Mouse (Mus musculus) liver, embryonic 16.5 days (tissue): Measurements from ENCODE around the gene Deaf1. TPM values are rescaled to one million over a fixed set of nuclear protein-coding genes. Genes with fewer than 3 reads are reported as not detected.
"Not testable (repeated sequence)": the region's sequence is repeated elsewhere in the genome, so short reads cannot be mapped to it uniquely, and the experiment has no call there.

ENCODE experiments used
- ATAC-seq: fragments of 200-750 bp; cut with Nextera tagmentation; 2 replicates; pipeline ENCODE4 v1.8.0; 2017; ENCODE audit warnings: low read depth, mild to moderate bottlenecking, moderate number of reproducible peaks, moderate library complexity
- H3K27ac ChIP-seq: fragments of 300-500 bp; sonication (generic); 2 replicates; pipeline ENCODE4 v1.5.1; 2014; ENCODE audit warnings: mild to moderate bottlenecking, low read length
- H3K27me3 ChIP-seq: fragments of 300-500 bp; sonication (generic); 2 replicates; pipeline ENCODE4 v1.6.1; 2014; ENCODE audit warnings: low read depth, low read length, mixed read lengths; ENCODE audit not compliant: control insufficient read depth, insufficient read depth
- H3K36me3 ChIP-seq: fragments of 300-500 bp; sonication (generic); 2 replicates; pipeline ENCODE4 v1.6.1; 2014; ENCODE audit warnings: mild to moderate bottlenecking; ENCODE audit not compliant: control insufficient read depth, insufficient read depth
- H3K4me1 ChIP-seq: fragments of 300-500 bp; sonication (generic); 2 replicates; pipeline ENCODE4 v1.6.1; 2014; ENCODE audit warnings: low read depth, low read length, mixed read lengths; ENCODE audit not compliant: control insufficient read depth
- H3K4me2 ChIP-seq: fragments of 300-500 bp; sonication (generic); 2 replicates; pipeline ENCODE4 v1.6.1; 2014; ENCODE audit warnings: low read depth, low read length, mixed read lengths
- H3K4me3 ChIP-seq: fragments of 300-500 bp; sonication (generic); 2 replicates; pipeline ENCODE4 v1.5.1; 2014; ENCODE audit warnings: low read depth, mild to moderate bottlenecking, low read length
- H3K9ac ChIP-seq: fragments of 300-500 bp; sonication (generic); 2 replicates; pipeline ENCODE4 v1.6.1; 2014; ENCODE audit warnings: low read depth, low read length
- H3K9me3 ChIP-seq: fragments of 300-500 bp; sonication (generic); replicated peaks from 2 replicates; pipeline ENCODE4 v1.6.1; 2016; ENCODE audit warnings: low read length; ENCODE audit not compliant: control insufficient read depth
- WGBS: fragments of 180-500 bp; shearing (Covaris S2); extraction: QIAGEN DNeasy Blood & Tissue Kit; methylation state at CpG from one replicate; pipeline ENCODE4 v1.1.7; 2014; ENCODE audit not compliant: insufficient replicate concordance; 5-methylcytosine and 5-hydroxymethylcytosine counted together
- polyA plus RNA-seq: library from polyadenylated mRNA; unstranded; fragments of >200 nt; fragmentation: Nextera tagmentation; extraction: Ambion mirVana; gene quantifications from 2 replicates; pipeline ENCODE4 v1.2.1, GENCODE M21; 2015

Deaf1 gene
- polyA plus RNA-seq, 1 experiment from 2014 or later, result 13.6 TPM

- ATAC-seq, result peak; percentile 26; the same call in 1 of the 2 replicates
- H3K4me3 ChIP-seq, result peak overlapping the region; percentile 73
- H3K9ac ChIP-seq, result 0 out of 2 replicates have a peak overlapping the region, but pooled peaks have one; percentile 7
- H3K9me3 ChIP-seq, result no peaks in the 10 kb centered on the region
- 14% methylated on average over 12 of the region's 12 CpGs for WGBS
- H3K4me1 ChIP-seq, result peaks cover 17% of the 10 kb centered on the region
- peak overlapping the region; percentile 85 for H3K4me2 ChIP-seq
- H3K27ac ChIP-seq, result no peak overlapping the region
- H3K27me3 ChIP-seq, result peaks cover 3% of the 10 kb centered on the region
- peaks cover 38% of the 10 kb centered on the region for H3K36me3 ChIP-seq
Observed at GRCm38 (mm10) chr7:141264761-141265410, 62.6 kb downstream of the Deaf1 start.

- WGBS, result 71% methylated on average over 11 of the region's 11 CpGs
- H3K36me3 ChIP-seq, result peaks cover 45% of the 10 kb centered on the region
Observed at GRCm38 (mm10) chr7:141264041-141264700, 63.3 kb downstream of the Deaf1 start.

GRCm38 (mm10) chr7:141263640-141264039 lies 63.9 kb downstream of the Deaf1 start:
- H3K4me2 ChIP-seq, result no peak overlapping the region
- H3K9ac ChIP-seq, result no peak overlapping the region
- no peak for ATAC-seq
- no peak overlapping the region for H3K4me3 ChIP-seq
- peaks cover 1% of the 10 kb centered on the region; the same call in 1 of the 2 replicates for H3K27me3 ChIP-seq
- no peaks in the 10 kb centered on the region for H3K9me3 ChIP-seq
- WGBS, result 88% methylated on average over 13 of the region's 13 CpGs
- peaks cover 50% of the 10 kb centered on the region for H3K36me3 ChIP-seq
- peaks cover 17% of the 10 kb centered on the region for H3K4me1 ChIP-seq
- no peak overlapping the region for H3K27ac ChIP-seq

More at GRCm38 (mm10) chr7:141264041-141264700, 63.3 kb downstream of the Deaf1 start:
- Histone ChIP-seq H3K9ac (no peak overlapping the region), H3K27ac (no peak overlapping the region), H3K4me3 (no peak overlapping the region), H3K27me3 (peaks cover 3% of the 10 kb centered on the region), H3K9me3 (no peaks in the 10 kb centered on the region), H3K4me1 (peaks cover 17% of the 10 kb centered on the region), H3K4me2 (no peak overlapping the region)
- no peak for ATAC-seq

GRCm38 (mm10) chr7:141261480-141261879 lies 66.0 kb downstream of the Deaf1 start:
- peaks cover 15% of the 10 kb centered on the region for H3K4me1 ChIP-seq
- no peak overlapping the region for H3K27ac ChIP-seq
- no peaks in the 10 kb centered on the region for H3K27me3 ChIP-seq
- no peak for ATAC-seq
- peaks cover 71% of the 10 kb centered on the region for H3K36me3 ChIP-seq
- no peaks in the 10 kb centered on the region for H3K9me3 ChIP-seq
- H3K4me2 ChIP-seq, result no peak overlapping the region
- no peak overlapping the region for H3K9ac ChIP-seq
- WGBS, result 88% methylated on average over 3 of the region's 3 CpGs
- H3K4me3 ChIP-seq, result no peak overlapping the region

- H3K27ac ChIP-seq, result no peak overlapping the region
- H3K4me3 ChIP-seq, result no peak overlapping the region
- H3K9ac ChIP-seq, result no peak overlapping the region
- H3K9me3 ChIP-seq, result no peaks in the 10 kb centered on the region
- no peaks in the 10 kb centered on the region for H3K27me3 ChIP-seq
- H3K4me1 ChIP-seq, result no peaks in the 10 kb centered on the region; the same call in 1 of the 2 replicates
- H3K36me3 ChIP-seq, result peaks cover 66% of the 10 kb centered on the region
- no peak overlapping the region for H3K4me2 ChIP-seq
- no peak for ATAC-seq
- 76% methylated on average over 10 of the region's 10 CpGs for WGBS
Observed at GRCm38 (mm10) chr7:141256159-141256558, 71.3 kb downstream of the Deaf1 start.

GRCm38 (mm10) chr7:141250486-141250885 lies 77.0 kb downstream of the Deaf1 start:
- H3K4me3 ChIP-seq, H3K27me3 ChIP-seq, H3K9me3 ChIP-seq, H3K4me2 ChIP-seq, H3K27ac ChIP-seq, ATAC-seq, H3K9ac ChIP-seq, H3K4me1 ChIP-seq: not testable (repeated sequence)
- peaks cover 38% of the 10 kb centered on the region for H3K36me3 ChIP-seq
- 77% methylated on average over 4 of the region's 4 CpGs for WGBS

Other genes with a start within 250 kb of the Deaf1 start
- gene Pkp3, start 249.5 kb downstream of the Deaf1 start, polyA plus RNA-seq, result 0.69 and 1.1 TPM in 2 replicates
- 27.2 and 28.1 TPM in 2 replicates for gene Sigirr, start 227.1 kb downstream of the Deaf1 start, polyA plus RNA-seq
- gene Ano9, start 209.9 kb downstream of the Deaf1 start, polyA plus RNA-seq, result 1.5 and 3.8 TPM in 2 replicates
- gene Ptdss2, start 205.3 kb downstream of the Deaf1 start, polyA plus RNA-seq, result 136 and 138 TPM in 2 replicates
- 70.1 and 71.7 TPM in 2 replicates for gene Rnh1, start 154.8 kb downstream of the Deaf1 start, polyA plus RNA-seq
- 35.3 and 40.1 TPM in 2 replicates for gene Hras, start 133.7 kb downstream of the Deaf1 start, polyA plus RNA-seq
- 8.3 and 9.5 TPM in 2 replicates for gene Lrrc56, start 133.5 kb downstream of the Deaf1 start, polyA plus RNA-seq
- gene Lmntd2, start 113.6 kb downstream of the Deaf1 start, polyA plus RNA-seq, result 0.80 and 0.84 TPM in 2 replicates
- gene Rassf7, start 111.8 kb downstream of the Deaf1 start, polyA plus RNA-seq, result 23.9 and 26.4 TPM in 2 replicates
- gene Phrf1, start 98.9 kb downstream of the Deaf1 start, polyA plus RNA-seq, result 23.8 and 28.5 TPM in 2 replicates
- 7.7 and 8.2 TPM in 2 replicates for gene Irf7, start 61.2 kb downstream of the Deaf1 start, polyA plus RNA-seq
- gene Cdhr5, start 50.9 kb downstream of the Deaf1 start, polyA plus RNA-seq, result 0.42 and 1.6 TPM in 2 replicates
- gene Sct, start 48.6 kb downstream of the Deaf1 start, polyA plus RNA-seq, result 1.4 TPM in 1 of 2 replicates, not detected in the other
- gene Drd4, start 35.7 kb downstream of the Deaf1 start, polyA plus RNA-seq, result not detected in 2 replicates
- gene Tmem80, start within 50 bp of the Deaf1 start, polyA plus RNA-seq, result 13.9 and 16.7 TPM in 2 replicates
- gene Eps8l2, start 11.2 kb upstream of the Deaf1 start, polyA plus RNA-seq, result 26.0 and 34.0 TPM in 2 replicates
- gene Taldo1, start 64.5 kb upstream of the Deaf1 start, polyA plus RNA-seq, result 373 and 397 TPM in 2 replicates
- gene Gatd1, start 86.4 kb upstream of the Deaf1 start, polyA plus RNA-seq, result 13.5 and 14.3 TPM in 2 replicates
- not detected in 2 replicates for gene Cend1, start 101.8 kb upstream of the Deaf1 start, polyA plus RNA-seq
- 18.7 and 20.7 TPM in 2 replicates for gene Slc25a22, start 110.2 kb upstream of the Deaf1 start, polyA plus RNA-seq
- 8.8 and 9.7 TPM in 2 replicates for gene Pidd1, start 116.3 kb upstream of the Deaf1 start, polyA plus RNA-seq
- gene Rplp2, start 119.7 kb upstream of the Deaf1 start, polyA plus RNA-seq, result 644 and 698 TPM in 2 replicates
- 14.9 and 15.5 TPM in 2 replicates for gene Pnpla2, start 127.5 kb upstream of the Deaf1 start, polyA plus RNA-seq
- 3.7 and 4.8 TPM in 2 replicates for gene Cracr2b, start 133.4 kb upstream of the Deaf1 start, polyA plus RNA-seq
- 5.3 and 6.9 TPM in 2 replicates for gene Cd151, start 139.7 kb upstream of the Deaf1 start, polyA plus RNA-seq
- gene Polr2l, start 147.4 kb upstream of the Deaf1 start, polyA plus RNA-seq, result 36.4 and 39.2 TPM in 2 replicates
- gene Tspan4, start 147.6 kb upstream of the Deaf1 start, polyA plus RNA-seq, result 46.1 and 47.2 TPM in 2 replicates
- gene Chid1, start 212.2 kb upstream of the Deaf1 start, polyA plus RNA-seq, result 25.3 and 26.6 TPM in 2 replicates
- gene Ap2a2, start 234.5 kb upstream of the Deaf1 start, polyA plus RNA-seq, result 66.7 and 70.7 TPM in 2 replicates